Mouse (Mus musculus) cortical plate, adult 2 months (tissue): Measurements from ENCODE around the gene Prickle1.

Experiments
- CTCF ChIP-seq: fragments of 200-500 bp; IDR thresholded peaks from 2 replicates; pipeline ENCODE4 v1.5.1; 2011; ENCODE audit warnings: mild to moderate bottlenecking, control low read depth, low read length; ENCODE audit not compliant: insufficient read depth; ENCODE audit errors: extremely low read depth
- POLR2A ChIP-seq: fragments of 200-500 bp; IDR thresholded peaks from 2 replicates; pipeline ENCODE4 v1.6.1; 2011; ENCODE audit warnings: mild to moderate bottlenecking, low read length, control low read depth; ENCODE audit not compliant: insufficient read depth; ENCODE audit errors: extremely low read depth

DNA sequence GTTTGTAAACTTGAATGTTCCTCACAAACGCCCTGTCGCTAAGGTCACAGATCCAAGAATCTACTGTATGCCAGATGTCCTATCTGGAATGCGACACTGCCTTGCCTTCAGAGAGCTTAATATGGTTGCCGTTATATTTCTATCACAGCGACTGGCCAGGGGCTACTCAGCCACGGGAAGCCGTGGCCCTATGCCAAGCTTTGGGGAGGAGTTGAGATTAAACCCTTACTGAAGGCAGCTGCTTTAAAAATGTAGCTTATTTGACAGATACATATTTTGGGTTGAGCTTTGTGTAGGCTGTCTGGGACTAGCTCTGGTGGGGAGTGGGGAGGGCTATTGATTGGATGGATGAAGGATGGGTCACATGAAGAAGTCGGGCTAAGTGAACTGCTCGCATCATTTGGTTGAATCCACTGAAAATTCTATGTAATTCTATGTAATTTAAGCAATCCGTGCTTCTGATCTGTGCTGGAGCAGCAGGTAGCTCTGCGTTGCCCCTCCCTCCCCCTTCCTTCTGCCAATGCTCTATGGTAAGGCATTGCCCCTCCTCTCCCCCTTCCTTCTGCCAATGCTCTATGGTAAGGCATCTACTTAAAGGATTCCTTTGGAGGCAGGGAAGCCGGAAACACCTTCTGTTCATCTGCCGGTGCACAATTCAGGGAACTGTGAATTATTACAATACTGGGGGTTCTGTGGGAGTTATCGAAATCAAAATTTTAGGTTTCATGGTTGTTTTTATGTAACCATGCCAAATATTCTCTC, 28.0 kb downstream of the Prickle1 start:
- TF ChIP-seq CTCF (no peak), POLR2A (no peak)
